Mouse (Mus musculus) hematopoietic multipotent progenitor cell, adult 10-12 weeks (in vitro differentiated cells): ENCODE data around the gene Olfr836. TPM values are rescaled to one million over a fixed set of nuclear protein-coding genes. Genes with fewer than 3 reads are reported as not detected.

Experiments
- polyA plus RNA-seq: library from polyadenylated mRNA; stranded (reverse); fragments of >175 nt; gene quantifications from 2 replicates; pipeline ENCODE4 v1.2.3, GENCODE M21; 2012; ENCODE audit warnings: low replicate concordance

The Olfr836 gene
- not detected in 2 replicates for polyA plus RNA-seq

DNA sequence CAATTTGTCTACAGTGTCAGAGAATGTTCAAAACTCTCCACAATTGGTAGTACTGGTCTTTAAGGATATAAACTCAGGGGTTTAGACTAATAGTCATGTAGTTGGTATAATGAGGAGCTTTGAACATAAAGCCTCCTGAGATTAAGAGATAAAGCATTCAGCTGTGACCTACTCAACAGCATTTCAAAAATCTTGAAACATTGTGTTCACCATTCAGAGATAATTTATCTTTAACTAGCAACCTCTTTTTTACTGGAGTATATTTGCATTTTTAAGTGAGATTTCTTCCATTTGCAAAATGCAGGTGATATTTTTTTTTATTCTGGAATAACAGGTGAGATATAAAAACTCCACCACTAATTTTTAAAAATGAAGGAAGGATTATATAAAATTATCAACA lies at the start of gene Olfr836:
Olfr836 (plus strand) TSS at position 301 of the 400 bp plus-strand sequence.

GRCm38 (mm10) chr9:19136017-19136416 lies 15.8 kb downstream of the Olfr836 start, which contains the start of gene Olfr837:
Gene Olfr837 (plus strand): TSS chr9:19136317.

Other genes starting within 250 kb of the Olfr836 start
- gene Olfr830, start 245.7 kb upstream of the Olfr836 start, polyA plus RNA-seq = 0.10 TPM in 1 of 2 replicates, not detected in the other
- gene Olfr832, start 183.3 kb upstream of the Olfr836 start, polyA plus RNA-seq = not detected in 2 replicates
- not detected in 2 replicates for gene Olfr834, start 132.4 kb upstream of the Olfr836 start, polyA plus RNA-seq
- gene Olfr835, start 87.6 kb upstream of the Olfr836 start, polyA plus RNA-seq = not detected in 2 replicates
- gene Olfr837, start 15.9 kb downstream of the Olfr836 start, polyA plus RNA-seq = not detected in 2 replicates
- gene Olfr839-ps1, start 56.9 kb downstream of the Olfr836 start, polyA plus RNA-seq = not detected in 2 replicates
- not detected in 2 replicates for gene Olfr843, start 131.6 kb downstream of the Olfr836 start, polyA plus RNA-seq
- not detected in 2 replicates for gene Olfr844, start 196.0 kb downstream of the Olfr836 start, polyA plus RNA-seq
- 0.20 TPM in 1 of 2 replicates, not detected in the other for gene Olfr845, start 216.1 kb downstream of the Olfr836 start, polyA plus RNA-seq
- gene Olfr846, start 243.6 kb downstream of the Olfr836 start, polyA plus RNA-seq = not detected in 2 replicates